Mouse (Mus musculus) right cerebral cortex, postnatal 25 days (tissue): Measurements from ENCODE around the gene Glt28d2.
"Not testable (repeated sequence)": the region's sequence is repeated elsewhere in the genome, so short reads cannot be mapped to it uniquely, and the experiment has no call there.

Experiments used
- DNase-seq: peaks from one replicate; pipeline ENCODE4 v3.0.0; 2022

Gene Glt28d2

GRCm38 (mm10) chr3:85887239-85887827, at the start of gene Glt28d2, which contains the start of gene Gm37240:
Glt28d2 (minus strand) TSS chr3:85887516.
Gm37240 (minus strand) TSS chr3:85887518.
- peak; percentile 72 for DNase-seq

GRCm38 (mm10) chr3:85933586-85933985, 46.3 kb upstream of the Glt28d2 start:
- no peak for DNase-seq

- DNase-seq = no peak
Measured at GRCm38 (mm10) chr3:85931859-85932258, 44.5 kb upstream of the Glt28d2 start.

DNA sequence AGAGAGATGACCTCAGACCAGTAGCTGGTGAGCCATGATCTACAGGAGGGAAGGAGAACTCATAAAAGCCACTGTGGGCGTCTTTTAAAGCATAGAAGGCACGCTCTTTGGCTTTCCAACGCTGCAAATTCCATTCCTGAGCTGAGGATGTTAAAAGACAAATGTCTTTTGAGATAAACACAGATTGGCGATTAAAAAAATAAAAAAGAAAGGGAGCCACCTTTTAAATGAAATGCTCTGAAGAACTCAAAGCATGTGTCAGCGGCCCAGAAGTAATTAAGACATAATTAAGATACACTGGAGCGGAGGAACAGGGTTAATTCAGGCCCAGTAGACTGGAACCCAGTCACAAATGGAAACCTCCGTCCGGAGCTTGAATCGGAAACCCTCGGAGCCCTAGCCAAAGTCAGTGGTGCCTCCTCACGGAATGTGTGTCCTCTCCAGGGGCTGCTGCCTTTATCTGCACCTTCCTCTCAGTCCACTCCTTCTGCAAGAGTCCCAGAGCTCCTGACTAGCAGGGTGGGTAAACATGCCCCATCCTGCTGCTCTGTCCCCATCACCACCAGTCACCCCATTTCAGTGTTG, 43.4 kb upstream of the Glt28d2 start:
- DNase-seq = no peak

- DNase-seq = no peak
Measured at GRCm38 (mm10) chr3:85929711-85930110, 42.4 kb upstream of the Glt28d2 start.

DNA sequence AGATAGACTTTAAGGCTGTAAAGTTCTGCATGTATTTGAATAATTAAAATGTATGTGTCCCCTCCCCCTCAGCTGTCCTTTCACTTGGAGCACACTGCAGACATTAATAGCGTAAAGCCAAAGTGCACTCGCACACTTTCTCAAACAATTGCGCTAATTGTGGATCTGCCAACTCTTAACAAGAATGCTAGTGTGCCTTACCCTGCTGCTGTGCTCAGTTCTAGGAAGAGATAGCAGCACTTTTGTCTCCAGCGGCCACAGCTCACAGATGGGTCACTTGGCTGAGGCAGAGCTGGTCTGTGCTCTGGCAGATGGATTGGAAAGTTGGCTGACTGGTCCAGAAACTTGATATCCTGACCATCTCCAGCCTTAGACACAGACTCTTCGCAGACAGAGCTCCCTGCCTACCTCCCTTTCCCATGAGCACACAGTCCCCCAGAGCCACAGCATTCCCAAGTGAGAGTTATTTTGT, 40.9 kb upstream of the Glt28d2 start:
- no peak for DNase-seq

GRCm38 (mm10) chr3:85927296-85927695, 40.0 kb upstream of the Glt28d2 start:
- no peak for DNase-seq

GRCm38 (mm10) chr3:85923954-85924945, 36.9 kb upstream of the Glt28d2 start:
- peak; percentile 82 for DNase-seq

DNA sequence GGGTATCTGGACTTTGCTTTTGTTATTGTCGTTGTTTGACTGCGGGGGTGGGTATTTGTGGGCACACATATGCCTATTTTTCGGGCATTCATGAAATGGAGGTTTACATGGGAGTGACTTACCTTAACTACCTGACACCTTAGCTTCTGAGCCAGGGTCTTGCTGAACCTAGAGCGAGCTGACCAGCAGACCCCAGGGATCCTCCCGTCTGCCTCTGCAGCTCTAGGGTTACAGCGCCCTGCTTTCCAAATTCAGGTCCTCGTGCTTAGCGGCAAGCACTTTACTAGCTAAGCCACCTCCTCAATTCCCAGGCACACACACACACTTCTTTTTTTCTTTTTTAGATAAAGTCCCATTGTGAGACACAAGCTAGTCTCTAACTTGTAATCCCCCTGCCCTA, 36.0 kb upstream of the Glt28d2 start:
- no peak for DNase-seq

DNA sequence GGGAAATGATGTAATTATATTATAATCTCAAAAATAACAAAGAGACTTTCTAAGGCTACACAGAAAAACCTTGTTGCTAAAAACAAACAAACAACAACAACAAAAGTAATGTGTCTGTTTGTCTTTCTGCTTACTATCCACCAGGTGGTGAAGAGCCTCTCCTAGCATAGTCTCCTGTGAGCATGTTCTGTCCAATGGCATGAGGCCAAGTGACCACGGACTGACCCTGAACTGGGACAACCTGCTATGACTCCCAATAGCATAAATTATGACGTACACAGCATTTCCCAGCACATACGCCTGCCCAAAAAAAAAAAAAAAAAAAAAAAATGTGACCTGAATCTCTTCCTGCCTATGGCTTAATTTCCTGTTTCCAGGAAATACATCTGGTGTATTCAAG, 35.0 kb upstream of the Glt28d2 start:
- DNase-seq = no peak

DNA sequence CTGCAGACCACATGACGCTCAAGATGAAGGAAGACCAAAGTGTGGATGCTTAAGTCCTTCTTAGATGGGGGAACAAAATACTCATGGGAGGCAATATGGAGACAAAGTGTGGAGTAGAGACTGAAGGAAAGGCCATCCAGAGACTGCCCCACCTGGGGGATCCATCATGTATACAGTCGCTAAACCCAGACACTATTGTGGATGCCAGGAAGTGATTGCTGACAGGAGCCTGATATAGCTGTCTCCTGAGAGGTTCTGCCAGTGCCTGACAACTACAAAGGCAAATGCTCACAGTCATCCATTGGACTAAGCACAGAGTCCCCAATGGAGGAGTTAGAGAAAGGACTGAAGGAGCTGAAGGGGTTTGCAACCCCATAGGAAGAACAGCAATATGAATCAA, 33.4 kb upstream of the Glt28d2 start:
- DNase-seq = not testable (repeated sequence)

- peak; percentile 31 for DNase-seq
Measured at GRCm38 (mm10) chr3:85917600-85917999, 30.3 kb upstream of the Glt28d2 start.

- DNase-seq = no peak
Measured at GRCm38 (mm10) chr3:85914806-85915205, 27.5 kb upstream of the Glt28d2 start.

GRCm38 (mm10) chr3:85907136-85907535, 19.8 kb upstream of the Glt28d2 start:
- no peak for DNase-seq

GRCm38 (mm10) chr3:85904371-85904770, 17.1 kb upstream of the Glt28d2 start:
- no peak for DNase-seq

GRCm38 (mm10) chr3:85895020-85895419, 7.7 kb upstream of the Glt28d2 start:
- DNase-seq = no peak

- peak; percentile 17 for DNase-seq
Measured at GRCm38 (mm10) chr3:85891571-85891970, 4.3 kb upstream of the Glt28d2 start.

GRCm38 (mm10) chr3:85888221-85888671, 930 bp upstream of the Glt28d2 start:
- DNase-seq = no peak

GRCm38 (mm10) chr3:85886636-85887238, 579 bp downstream of the Glt28d2 start:
- peak; percentile 9 for DNase-seq

DNA sequence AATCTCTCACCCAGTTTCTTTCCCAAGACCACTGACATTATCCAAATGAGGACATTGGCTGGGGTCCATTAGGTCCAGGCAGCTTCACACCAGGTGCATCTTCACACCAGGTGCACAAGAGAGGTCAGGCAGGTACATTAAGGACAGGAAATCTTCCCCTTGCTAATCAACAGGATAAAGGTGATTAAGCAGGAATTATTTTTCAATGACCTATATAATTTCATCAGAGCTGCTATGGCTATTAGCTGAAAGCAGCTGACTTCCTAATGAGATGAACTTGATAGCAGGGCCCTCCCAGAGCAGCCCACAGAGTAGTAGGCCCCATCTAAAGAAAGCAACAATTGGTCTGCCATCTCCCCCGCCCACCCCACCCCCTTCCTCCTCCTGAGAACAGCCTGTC, 1.4 kb downstream of the Glt28d2 start:
- DNase-seq = no peak

DNA sequence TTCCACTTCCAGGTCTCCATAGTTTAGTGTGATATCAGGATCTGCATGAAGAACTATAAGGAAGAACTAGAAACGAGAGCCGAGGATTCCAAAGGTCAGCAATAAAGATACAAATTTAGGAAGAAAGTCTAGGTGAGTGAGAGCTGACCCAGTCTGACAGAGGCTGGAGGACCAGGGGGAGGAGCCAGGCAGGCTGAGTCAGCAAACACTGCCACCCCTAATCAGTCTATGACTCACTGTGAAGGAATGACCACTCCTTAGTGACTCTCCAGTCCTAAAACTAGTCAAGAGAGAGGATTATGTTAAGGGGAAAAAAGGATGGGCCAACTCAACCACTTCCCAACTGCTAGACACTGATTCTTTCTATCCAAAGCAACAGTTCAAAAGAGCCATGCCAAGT, 6.6 kb downstream of the Glt28d2 start:
- no peak for DNase-seq

- no peak for DNase-seq
Measured at GRCm38 (mm10) chr3:85880068-85880467, 7.2 kb downstream of the Glt28d2 start.

DNA sequence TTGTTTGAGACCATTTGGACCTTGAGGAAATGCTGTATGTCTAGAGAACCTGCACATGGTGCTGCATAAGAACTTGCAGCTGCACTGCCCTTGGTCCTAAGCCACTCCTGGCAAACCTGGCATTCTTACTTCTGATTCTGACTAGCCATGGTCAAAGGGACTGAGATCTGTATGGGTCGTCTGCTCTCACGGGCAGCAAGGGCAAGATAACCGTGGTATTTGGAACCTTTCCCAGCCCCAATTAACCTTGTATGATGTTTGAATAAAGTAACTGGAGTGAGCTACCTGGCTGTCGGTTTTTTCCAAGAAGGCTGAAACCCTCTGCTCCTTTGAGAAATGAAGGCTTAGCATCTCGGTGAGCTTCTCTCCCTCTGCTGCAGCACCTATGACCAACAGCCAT, 8.4 kb downstream of the Glt28d2 start:
- DNase-seq = no peak
